Mouse (Mus musculus): ENCODE measurements at regions not wholly inside any gene's neighbourhood (a gene's known extent, or its start where the extent isn't known, plus 50 kb on each side); places are given as distances from the start of the nearest gene placed in this dataset.
A peak's percentile ranks its signal among the peaks of the same experiment; 100 is the strongest.
"Not testable (repeated sequence)": the region's sequence is repeated elsewhere in the genome, so short reads cannot be mapped to it uniquely, and the experiment has no call there.

- DNase-seq, result no peak
Measured at GRCm38 (mm10) chr14:59075845-59076745, 66.6 kb downstream of the 1700129C05Rik start.

GRCm38 (mm10) chr14:59072323-59073039, 70.2 kb downstream of the 1700129C05Rik start:
- DNase-seq, result no peak

GRCm38 (mm10) chr14:59070056-59070455, 72.6 kb downstream of the 1700129C05Rik start:
- DNase-seq, result no peak

- no peak for DNase-seq
Measured at GRCm38 (mm10) chr14:59066456-59067220, 76.1 kb downstream of the 1700129C05Rik start.

- DNase-seq, result no peak
Measured at GRCm38 (mm10) chr14:59063221-59063620, 79.5 kb downstream of the 1700129C05Rik start.

GRCm38 (mm10) chr14:59056832-59057231, 85.9 kb downstream of the 1700129C05Rik start:
- no peak for DNase-seq

GRCm38 (mm10) chr14:59055283-59055682, 87.4 kb downstream of the 1700129C05Rik start:
- peak; percentile 9 for DNase-seq

GRCm38 (mm10) chr14:59052421-59052820, 90.3 kb downstream of the 1700129C05Rik start:
- no peak for DNase-seq

- DNase-seq, result no peak
Measured at GRCm38 (mm10) chr14:59051478-59051879, 91.2 kb downstream of the 1700129C05Rik start.

- DNase-seq, result no peak
Measured at GRCm38 (mm10) chr14:59045687-59046086, 97.0 kb downstream of the 1700129C05Rik start.

- no peak for DNase-seq
Measured at GRCm38 (mm10) chr14:59045235-59045634, 97.5 kb downstream of the 1700129C05Rik start.

GRCm38 (mm10) chr14:59042152-59042551, 100.5 kb downstream of the 1700129C05Rik start:
- no peak for DNase-seq

GRCm38 (mm10) chr14:59025757-59026156, 116.9 kb downstream of the 1700129C05Rik start:
- not testable (repeated sequence) for DNase-seq

- DNase-seq, result no peak
Measured at GRCm38 (mm10) chr14:59009534-59009933, 133.2 kb downstream of the 1700129C05Rik start.

- DNase-seq, result no peak
Measured at GRCm38 (mm10) chr14:58999106-58999778, 143.5 kb downstream of the 1700129C05Rik start.

GRCm38 (mm10) chr14:58994994-58995393, 147.7 kb downstream of the 1700129C05Rik start:
- DNase-seq, result no peak

GRCm38 (mm10) chr14:58989644-58990217, 153.0 kb downstream of the 1700129C05Rik start:
- DNase-seq, result no peak

- DNase-seq, result no peak
Measured at GRCm38 (mm10) chr14:58987688-58988087, 155.0 kb downstream of the 1700129C05Rik start.

GRCm38 (mm10) chr14:58985838-58986237, 156.9 kb downstream of the 1700129C05Rik start:
- no peak for DNase-seq

GRCm38 (mm10) chr14:58976791-58977190, 165.9 kb downstream of the 1700129C05Rik start:
- DNase-seq, result no peak

GRCm38 (mm10) chr14:58969248-58969647, 173.4 kb downstream of the 1700129C05Rik start:
- DNase-seq, result no peak
